Mouse (Mus musculus) CH12.LX (cell line): ENCODE data around the gene Fam193b. TPM values are rescaled to one million over a fixed set of nuclear protein-coding genes. Genes with fewer than 3 reads are reported as not detected.

Experiments
- DNase-seq: peaks from one replicate; pipeline ENCODE4 v3.0.0-alpha.2; 2013; ENCODE audit errors: extremely low read depth
- H3K27ac ChIP-seq: 2 replicates; pipeline ENCODE4 v1.5.1; 2012; ENCODE audit warnings: low read depth, mild to moderate bottlenecking, control low read depth, moderate library complexity; ENCODE audit not compliant: insufficient read depth
- H3K27me3 ChIP-seq: replicated peaks from 2 replicates; pipeline ENCODE3; 2012; ENCODE audit warnings: inconsistent platforms
- H3K36me3 ChIP-seq, 2 experiments: replicated peaks in 1 of 2; 2 replicates each; pipeline versions ENCODE3 to v1.6.1; 2012; ENCODE audit warnings: inconsistent platforms in 1 of 2, low read length in 1 of 2, mild to moderate bottlenecking in 1 of 2, mixed read lengths in 1 of 2, moderate library complexity in 1 of 2; ENCODE audit not compliant: control insufficient read depth in 1 of 2, insufficient read depth in 1 of 2
- H3K4me1 ChIP-seq, 2 experiments: 2 replicates each; pipeline ENCODE4 v1.6.1; 2012; ENCODE audit warnings: inconsistent platforms in 1 of 2, moderate library complexity in 1 of 2; ENCODE audit not compliant: insufficient read depth in 2 of 2, control insufficient read depth in 1 of 2
- H3K4me2 ChIP-seq: 2 replicates; pipeline ENCODE4 v1.6.1; 2012; ENCODE audit warnings: low read depth, mild to moderate bottlenecking, control low read depth; ENCODE audit not compliant: poor library complexity, insufficient read depth, severe bottlenecking
- H3K4me3 ChIP-seq, 3 experiments: fragments of 150-350 bp in 1 of 3; sonication (generic) in 1 of 3; replicated peaks in 1 of 3; 2 replicates each; pipeline versions ENCODE3 to v1.5.1; 2011 to 2012; ENCODE audit warnings: low read depth in 2 of 3, low read length in 2 of 3, mild to moderate bottlenecking in 2 of 3, moderate library complexity in 2 of 3, control low read depth in 1 of 3, improper control_type of control experiment in 1 of 3, inconsistent platforms in 1 of 3, mixed read lengths in 1 of 3; ENCODE audit not compliant: poor library complexity in 1 of 3
- H3K79me2 ChIP-seq: replicated peaks from 2 replicates; pipeline ENCODE4 v1.6.1; 2012; ENCODE audit warnings: mild to moderate bottlenecking, moderate library complexity; ENCODE audit not compliant: control insufficient read depth, poor library complexity, insufficient read depth, severe bottlenecking; ENCODE audit errors: extremely low read depth
- H3K9ac ChIP-seq: 2 replicates; pipeline ENCODE4 v1.6.1; 2012; ENCODE audit warnings: low read depth, mild to moderate bottlenecking, control low read depth, moderate library complexity; ENCODE audit not compliant: insufficient read depth
- H3K9me3 ChIP-seq: replicated peaks from 2 replicates; pipeline ENCODE3; 2012; ENCODE audit warnings: low read length, inconsistent platforms, mixed read lengths
- BHLHE40 ChIP-seq: IDR thresholded peaks from 2 replicates; pipeline ENCODE4 v1.6.1; 2011; ENCODE audit warnings: mild to moderate bottlenecking, low read depth, low read length, improper control_type of control experiment
- CHD1 ChIP-seq: IDR thresholded peaks from 2 replicates; pipeline ENCODE4 v1.6.1; 2012; ENCODE audit warnings: low read depth, low read length, improper control_type of control experiment, inconsistent platforms
- CHD2 ChIP-seq: IDR thresholded peaks from 2 replicates; pipeline ENCODE4 v1.6.1; 2011; ENCODE audit warnings: low read length, improper control_type of control experiment
- CTCF ChIP-seq, 2 experiments: IDR thresholded peaks in 1 of 2; conservative IDR thresholded peaks in 1 of 2; 2 replicates each; pipeline ENCODE4 v1.5.1; 2011 to 2012; ENCODE audit warnings: low read depth in 2 of 2, low read length in 2 of 2, improper control_type of control experiment in 1 of 2, inconsistent platforms in 1 of 2, mild to moderate bottlenecking in 1 of 2, moderate library complexity in 1 of 2
- E2F4 ChIP-seq: IDR thresholded peaks from 2 replicates; pipeline ENCODE4 v1.6.1; 2011; ENCODE audit warnings: low read depth, low read length, improper control_type of control experiment; ENCODE audit not compliant: insufficient replicate concordance
- ELF1 ChIP-seq: IDR thresholded peaks from 2 replicates; pipeline ENCODE4 v1.6.1; 2014; ENCODE audit warnings: low read depth, mild to moderate bottlenecking, inconsistent platforms, low read length, improper control_type of control experiment
- EP300 ChIP-seq: IDR thresholded peaks from 2 replicates; pipeline ENCODE4 v1.6.1; 2011; ENCODE audit warnings: low read length, improper control_type of control experiment
- ETS1 ChIP-seq: conservative IDR thresholded peaks from 2 replicates; pipeline ENCODE4 v1.6.1; 2012; ENCODE audit warnings: low read depth, mild to moderate bottlenecking, inconsistent platforms, low read length, improper control_type of control experiment, moderate library complexity
- GABPA ChIP-seq: IDR thresholded peaks from 2 replicates; pipeline ENCODE4 v1.6.1; 2012; ENCODE audit warnings: low read depth, low read length, improper control_type of control experiment, inconsistent platforms; ENCODE audit not compliant: insufficient replicate concordance
- HCFC1 ChIP-seq: IDR thresholded peaks from 2 replicates; pipeline ENCODE4 v1.6.1; 2012; ENCODE audit warnings: low read depth, mild to moderate bottlenecking, inconsistent platforms, low read length, improper control_type of control experiment
- IRF4 ChIP-seq: IDR thresholded peaks from 2 replicates; pipeline ENCODE4 v1.6.1; 2014; ENCODE audit warnings: low read depth, mild to moderate bottlenecking, inconsistent platforms, low read length, improper control_type of control experiment
- JUN ChIP-seq: IDR thresholded peaks from 2 replicates; pipeline ENCODE4 v1.6.1; 2011; ENCODE audit warnings: low read depth, mild to moderate bottlenecking, low read length, improper control_type of control experiment, moderate library complexity; ENCODE audit not compliant: insufficient read depth
- JUND ChIP-seq: conservative IDR thresholded peaks from 2 replicates; pipeline ENCODE4 v1.6.1; 2011; ENCODE audit warnings: low read depth, low read length, improper control_type of control experiment
- KAT2A ChIP-seq: IDR thresholded peaks from 2 replicates; pipeline ENCODE4 v1.6.1; 2012; ENCODE audit warnings: low read length, improper control_type of control experiment, inconsistent platforms; ENCODE audit not compliant: insufficient replicate concordance
- MAFK ChIP-seq: IDR thresholded peaks from 2 replicates; pipeline ENCODE4 v1.6.1; 2011; ENCODE audit warnings: low read length, improper control_type of control experiment; ENCODE audit not compliant: insufficient replicate concordance
- MAX ChIP-seq: IDR thresholded peaks from 2 replicates; pipeline ENCODE4 v1.6.1; 2011; ENCODE audit warnings: low read length, improper control_type of control experiment
- MAZ ChIP-seq: IDR thresholded peaks from 2 replicates; pipeline ENCODE4 v1.6.1; 2012; ENCODE audit warnings: low read depth, mild to moderate bottlenecking, inconsistent platforms, low read length, improper control_type of control experiment, moderate library complexity
- MEF2A ChIP-seq: IDR thresholded peaks from 2 replicates; pipeline ENCODE4 v1.6.1; 2014; ENCODE audit warnings: low read depth, mild to moderate bottlenecking, inconsistent platforms, low read length, improper control_type of control experiment, borderline replicate concordance
- MXI1 ChIP-seq: IDR thresholded peaks from 2 replicates; pipeline ENCODE4 v1.6.1; 2011; ENCODE audit warnings: mild to moderate bottlenecking, low read depth, low read length, improper control_type of control experiment
- MYC ChIP-seq: IDR thresholded peaks from 2 replicates; pipeline ENCODE4 v1.6.1; 2011; ENCODE audit warnings: low read depth, mild to moderate bottlenecking, improper control_type of control experiment, low read length
- NELFE ChIP-seq: IDR thresholded peaks from 2 replicates; pipeline ENCODE4 v1.6.1; 2011; ENCODE audit warnings: low read depth, low read length, improper control_type of control experiment
- NRF1 ChIP-seq: IDR thresholded peaks from 2 replicates; pipeline ENCODE4 v1.6.1; 2014; ENCODE audit warnings: low read depth, mild to moderate bottlenecking, inconsistent platforms, low read length, improper control_type of control experiment, moderate library complexity
- PAX5 ChIP-seq: IDR thresholded peaks from 2 replicates; pipeline ENCODE4 v1.6.1; 2012; ENCODE audit warnings: low read length, inconsistent platforms, mixed read lengths
- POLR2A ChIP-seq: IDR thresholded peaks from 2 replicates; pipeline ENCODE4 v1.6.1; 2011; ENCODE audit warnings: low read depth, mild to moderate bottlenecking, improper control_type of control experiment, low read length
- POLR2AphosphoS2 ChIP-seq: IDR thresholded peaks from 2 replicates; pipeline ENCODE4 v1.6.1; 2011; ENCODE audit warnings: low read depth, low read length, improper control_type of control experiment
- RAD21 ChIP-seq: IDR thresholded peaks from 2 replicates; pipeline ENCODE4 v1.6.1; 2011; ENCODE audit warnings: low read depth, mild to moderate bottlenecking, low read length, improper control_type of control experiment, moderate library complexity
- RCOR1 ChIP-seq: conservative IDR thresholded peaks from 2 replicates; pipeline ENCODE4 v1.6.1; 2012; ENCODE audit warnings: low read depth, mild to moderate bottlenecking, inconsistent platforms, low read length, improper control_type of control experiment
- SIN3A ChIP-seq: IDR thresholded peaks from 2 replicates; pipeline ENCODE4 v1.6.1; 2012; ENCODE audit warnings: low read length, improper control_type of control experiment, inconsistent platforms
- SMC3 ChIP-seq: IDR thresholded peaks from 2 replicates; pipeline ENCODE4 v1.6.1; 2011; ENCODE audit warnings: low read depth, low read length, improper control_type of control experiment
- TBP ChIP-seq: conservative IDR thresholded peaks from 2 replicates; pipeline ENCODE4 v1.6.1; 2011; ENCODE audit warnings: low read depth, low read length, improper control_type of control experiment
- TCF12 ChIP-seq: IDR thresholded peaks from 2 replicates; pipeline ENCODE4 v1.6.1; 2014; ENCODE audit warnings: low read depth, mild to moderate bottlenecking, inconsistent platforms, low read length, improper control_type of control experiment
- UBTF ChIP-seq: IDR thresholded peaks from 2 replicates; pipeline ENCODE4 v1.6.1; 2012; ENCODE audit warnings: low read depth, mild to moderate bottlenecking, inconsistent platforms, low read length, improper control_type of control experiment, moderate library complexity
- USF1 ChIP-seq: IDR thresholded peaks from 2 replicates; pipeline ENCODE4 v1.6.1; 2014; ENCODE audit warnings: low read depth, mild to moderate bottlenecking, inconsistent platforms, low read length, improper control_type of control experiment
- USF2 ChIP-seq: conservative IDR thresholded peaks from 2 replicates; pipeline ENCODE4 v1.6.1; 2011; ENCODE audit warnings: low read depth, low read length, improper control_type of control experiment
- ZC3H11A ChIP-seq: IDR thresholded peaks from 2 replicates; pipeline ENCODE4 v1.6.1; 2012; ENCODE audit warnings: low read depth, mild to moderate bottlenecking, inconsistent platforms, low read length, improper control_type of control experiment
- ZKSCAN1 ChIP-seq: IDR thresholded peaks from 2 replicates; pipeline ENCODE4 v1.6.1; 2012; ENCODE audit warnings: low read depth, inconsistent platforms, low read length, improper control_type of control experiment, borderline replicate concordance
- ZMIZ1 ChIP-seq: IDR thresholded peaks from 2 replicates; pipeline ENCODE4 v1.6.1; 2012; ENCODE audit warnings: low read depth, mild to moderate bottlenecking, inconsistent platforms, low read length, improper control_type of control experiment
- ZNF384 ChIP-seq: IDR thresholded peaks from 2 replicates; pipeline ENCODE4 v1.6.1; 2012; ENCODE audit warnings: low read depth, low read length, improper control_type of control experiment, inconsistent platforms
- dilution Hi-C: fragments of 300-500 bp; cut with MboI; formaldehyde crosslinking; loops from 2 replicates; pipeline ENCODE4 v1.14.3; 2020; ENCODE audit warnings: low sequenced_read_pairs; ENCODE audit not compliant: extremely low pct_unique_long_range_greater_than_20kb, extremely low pct_ligation_motif_present
- in situ Hi-C: fragments of 300-500 bp; cut with MboI; formaldehyde crosslinking; loops from 3 replicates; pipeline ENCODE4 v1.14.3; 2019; ENCODE audit warnings: low sequenced_read_pairs, low pct_ligation_motif_present, low pct_unique_long_range_greater_than_20kb, mixed read lengths
- polyA plus RNA-seq: library from polyadenylated mRNA; unstranded; fragments of >175 nt; gene quantifications from 2 replicates; pipeline ENCODE4 v1.2.1, GENCODE M21; 2012; ENCODE audit warnings: low read depth; ENCODE audit not compliant: insufficient read length
- total RNA-seq, 2 experiments: library from RNA; depleted of rRNA; stranded (reverse); fragments of 300-350 nt in 1 of 2; fragments of >200 nt in 1 of 2; gene quantifications; 2 replicates each; pipeline ENCODE4 v1.2.3; 2012 to 2014

Gene Fam193b
- total and polyA plus RNA-seq, 3 experiments = 9.2 to 22.4 (median 17.9) TPM

GRCm38 (mm10) chr13:55513111-55513748 lies 57.7 kb downstream of the Fam193b start, which contains the start of gene Pdlim7:
Gene Pdlim7 (minus strand): TSS chr13:55513676.
- dilution Hi-C loops (no loop called here), in situ Hi-C loops (no loop called here)

GRCm38 (mm10) chr13:55512379-55513031 lies 58.4 kb downstream of the Fam193b start:
- Histone ChIP-seq H3K27ac (no peak overlapping the region), H3K9ac (peak overlapping the region; percentile 51), H3K79me2 (no peaks in the 10 kb centered on the region), H3K9me3 (no peaks in the 10 kb centered on the region), H3K4me3 (peak overlapping the region; percentile 73 to 83 (median 81)), H3K36me3 (peaks cover 16 to 29% of the 10 kb centered on the region in 2 experiments), H3K27me3 (peaks cover 11% of the 10 kb centered on the region), H3K4me2 (peak overlapping the region; percentile 80), H3K4me1 (peaks cover 24 to 38% of the 10 kb centered on the region in 2 experiments)
- in situ Hi-C loops = no loop called here
- TF ChIP-seq RAD21 = no peak
- TF ChIP-seq CHD2 = no peak
- TF ChIP-seq ZNF384 = no peak
- TF ChIP-seq JUN = no peak
- no peak for TF ChIP-seq USF2
- TF ChIP-seq EP300 = no peak
- TF ChIP-seq ZKSCAN1 = no peak
- no peak for TF ChIP-seq JUND
- TF ChIP-seq HCFC1 = no peak
- no peak for TF ChIP-seq CTCF (conservative IDR thresholded peaks at IDR 0.05 in 1 of 2, IDR thresholded peaks at IDR 0.05 in 1 of 2; ENCODE audit: low read depth in 2 of 2, low read length in 2 of 2)
- DNase-seq = no peak
- dilution Hi-C loops = no loop called here

More at GRCm38 (mm10) chr13:55513111-55513748, 57.7 kb downstream of the Fam193b start, which contains the start of gene Pdlim7:
- peaks cover 24 to 38% of the 10 kb centered on the region in 2 experiments for H3K4me1 ChIP-seq
- peak within 1 kb of the TSS; percentile 51 for H3K9ac ChIP-seq
- peak; percentile 80 for DNase-seq
- H3K9me3 ChIP-seq = no peaks in the 10 kb centered on the region
- no peak within 1 kb of the TSS for H3K27ac ChIP-seq
- TF ChIP-seq HCFC1 (no peak), SIN3A (peak; percentile 53; the same call in 1 of the 2 replicates), ZC3H11A (no peak), MAX (no peak), ZMIZ1 (peak; percentile 98), JUND (no peak), RCOR1 (no peak), ELF1 (peak; percentile 46), CHD1 (no peak), USF1 (no peak), KAT2A (no peak), MXI1 (peak; percentile 73), NELFE (peak; percentile 98), NRF1 (peak; percentile 70), TBP (peak; percentile 94), CHD2 (no peak), UBTF (no peak), MEF2A (no peak), MAFK (no peak), ZNF384 (no peak), CTCF (conservative IDR thresholded peaks at IDR 0.05 in 1 of 2, IDR thresholded peaks at IDR 0.05 in 1 of 2; ENCODE audit: low read depth in 2 of 2, low read length in 2 of 2) (peak; percentile 33 to 89), ETS1 (no peak), EP300 (no peak), SMC3 (peak; percentile 79), USF2 (no peak), GABPA (no peak), TCF12 (peak; percentile 71), MAZ (peak; percentile 77), RAD21 (peak; percentile 77), POLR2AphosphoS2 (peak; percentile 93), BHLHE40 (no peak), IRF4 (peak; percentile 30; the same call in 1 of the 2 replicates), PAX5 (no peak), E2F4 (no peak), JUN (no peak), POLR2A (peak; percentile 99), MYC (no peak; the same call in 1 of the 2 replicates), ZKSCAN1 (no peak)
- H3K79me2 ChIP-seq = no peaks in the 10 kb centered on the region
- peaks cover 11% of the 10 kb centered on the region for H3K27me3 ChIP-seq
- peak within 1 kb of the TSS; percentile 80 for H3K4me2 ChIP-seq
- peaks cover 10 to 23% of the 10 kb centered on the region in 2 experiments for H3K36me3 ChIP-seq
- peak within 1 kb of the TSS; percentile 73 to 83 (median 81) for H3K4me3 ChIP-seq
